Mouse (Mus musculus) urinary bladder, postnatal 4 days (tissue): ENCODE results near the gene Abcb9.

ENCODE experiments used
- DNase-seq, 2 experiments: peaks; one replicate each; pipeline ENCODE4 v3.0.0; 2021 to 2022; ENCODE audit warnings: low spot score in 2 of 2

The Abcb9 gene

DNA sequence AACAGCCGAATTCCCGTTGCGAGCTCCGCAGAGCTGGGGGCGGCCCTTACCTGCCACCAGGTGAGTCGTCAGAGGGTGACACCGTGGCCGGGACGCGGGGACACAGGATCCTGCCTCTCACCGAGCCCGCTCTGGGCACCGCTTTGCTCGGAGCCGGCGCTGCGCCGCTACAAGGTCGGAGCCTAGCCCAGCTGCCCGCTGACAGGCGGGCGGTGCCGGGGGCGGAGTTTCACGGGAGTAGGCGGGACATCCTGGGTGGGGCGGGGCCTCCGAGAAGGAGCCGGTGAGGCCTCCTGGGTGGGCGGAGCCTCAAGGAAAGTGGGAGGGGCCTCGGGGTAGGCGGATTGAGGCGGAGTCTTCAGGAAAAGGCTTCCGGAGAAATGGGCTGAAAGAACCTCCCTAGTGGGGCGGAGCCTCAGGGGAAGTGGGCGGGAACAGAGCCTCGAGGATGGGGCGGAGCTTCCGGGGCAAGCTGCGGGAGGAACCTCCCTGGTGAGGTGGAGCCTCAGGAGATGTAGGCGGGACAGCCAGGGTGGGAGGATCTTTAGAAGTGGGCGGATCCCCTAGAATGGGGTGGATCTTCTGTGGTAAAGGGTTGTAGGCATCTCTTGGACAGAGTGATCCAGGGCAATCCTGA is at the start of gene Abcb9:
Gene Abcb9 (minus strand): TSS at position 203 of the 637 bp plus-strand sequence.
- peak; percentile 96 to 98 for DNase-seq

- DNase-seq, result no peak
Observed at GRCm38 (mm10) chr5:124138066-124138465, 42.5 kb upstream of the Abcb9 start.

GRCm38 (mm10) chr5:124134261-124134660 is 38.7 kb upstream of the Abcb9 start:
- DNase-seq, result no peak

DNA sequence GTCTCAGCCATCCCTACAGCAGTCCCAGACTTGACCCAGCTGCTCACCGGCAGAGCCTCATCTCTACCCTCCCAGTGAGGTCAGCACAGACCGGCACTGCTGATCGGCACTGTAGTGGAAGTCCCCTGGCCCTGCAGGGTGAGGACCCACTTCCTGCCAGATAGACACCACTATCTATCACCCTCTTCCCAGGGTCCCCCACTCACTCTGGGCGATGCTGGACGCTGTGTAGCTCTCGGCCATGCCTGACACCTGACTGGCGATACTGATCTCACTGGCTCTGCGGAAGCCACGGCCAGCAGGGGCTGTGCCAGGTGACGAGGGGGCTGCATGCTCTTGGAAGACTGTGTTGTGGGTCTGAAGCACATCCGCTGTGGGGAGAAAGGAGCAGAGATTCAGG is 29.5 kb upstream of the Abcb9 start:
- no peak for DNase-seq

GRCm38 (mm10) chr5:124122357-124122756 is 26.8 kb upstream of the Abcb9 start:
- no peak for DNase-seq

DNA sequence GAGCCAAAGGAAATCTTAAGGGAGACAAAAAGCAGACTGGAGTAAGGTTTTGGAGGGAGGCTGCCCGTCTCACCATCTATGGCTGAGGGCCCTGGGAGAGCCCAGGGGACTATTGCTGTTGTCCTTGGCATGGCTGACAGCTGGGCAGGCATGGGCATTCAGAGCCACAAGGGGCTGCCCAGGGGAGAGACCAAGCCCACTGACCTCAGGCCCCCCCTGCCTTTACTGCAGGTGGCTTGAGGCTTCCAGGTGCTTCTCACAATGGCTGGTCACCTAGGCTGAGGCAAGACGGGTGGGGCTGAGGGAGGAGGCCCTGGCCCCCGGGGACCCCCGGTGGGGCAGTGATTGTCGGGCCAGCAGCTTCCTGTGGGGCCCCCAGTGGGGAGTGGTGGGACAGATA is 23.6 kb upstream of the Abcb9 start:
- DNase-seq, result no peak

DNA sequence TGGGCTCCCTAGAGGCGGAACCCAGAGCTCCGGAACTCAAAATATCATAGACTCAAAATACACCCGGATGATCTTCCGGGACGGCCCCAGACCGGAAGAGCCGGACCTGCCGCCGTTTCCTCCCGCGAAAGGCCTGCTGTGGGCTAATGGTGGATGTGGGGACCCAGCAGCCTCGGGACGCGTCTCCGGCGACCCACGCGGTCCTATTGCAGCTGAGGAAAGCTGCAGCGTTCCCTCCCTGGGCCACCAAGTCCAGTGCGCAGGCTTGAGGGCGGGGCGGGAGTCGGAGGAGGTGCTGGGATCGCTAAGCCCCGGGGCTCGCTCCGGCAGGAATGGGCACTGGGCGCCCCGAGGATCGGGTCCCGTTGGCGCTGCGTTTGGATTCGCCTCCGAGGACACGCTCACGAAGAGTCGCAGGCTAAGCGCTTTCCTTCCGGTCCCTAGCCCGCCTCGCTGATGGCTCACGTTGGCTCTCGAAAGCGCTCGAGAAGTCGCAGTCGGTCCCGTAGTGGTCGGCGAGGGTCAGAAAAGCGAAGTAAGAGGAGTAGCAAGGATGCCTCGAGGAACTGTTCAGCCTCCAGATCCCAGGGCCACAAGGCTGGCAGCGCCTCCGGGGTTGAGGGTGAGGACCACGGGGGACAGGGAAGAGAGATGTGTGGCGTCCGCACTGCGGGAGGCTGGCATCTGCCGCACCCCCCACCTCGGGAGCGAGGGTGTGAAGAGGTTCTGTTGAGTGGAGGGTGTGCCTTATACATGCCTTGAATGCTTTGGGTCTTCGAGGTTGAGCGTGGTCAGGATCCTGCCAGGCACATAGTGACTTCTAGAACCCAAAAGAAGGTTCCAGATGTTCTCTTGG is 20.6 kb upstream of the Abcb9 start, which contains the start of gene Arl6ip4:
Gene Arl6ip4 (plus strand): TSS at position 100 of the 856 bp plus-strand sequence.
- DNase-seq, result peak in 1 of 2 experiments; percentile 71

- DNase-seq, result no peak
Observed at GRCm38 (mm10) chr5:124115531-124115930, 19.9 kb upstream of the Abcb9 start.

- no peak for DNase-seq
Observed at GRCm38 (mm10) chr5:124114276-124115025, 18.9 kb upstream of the Abcb9 start.

DNA sequence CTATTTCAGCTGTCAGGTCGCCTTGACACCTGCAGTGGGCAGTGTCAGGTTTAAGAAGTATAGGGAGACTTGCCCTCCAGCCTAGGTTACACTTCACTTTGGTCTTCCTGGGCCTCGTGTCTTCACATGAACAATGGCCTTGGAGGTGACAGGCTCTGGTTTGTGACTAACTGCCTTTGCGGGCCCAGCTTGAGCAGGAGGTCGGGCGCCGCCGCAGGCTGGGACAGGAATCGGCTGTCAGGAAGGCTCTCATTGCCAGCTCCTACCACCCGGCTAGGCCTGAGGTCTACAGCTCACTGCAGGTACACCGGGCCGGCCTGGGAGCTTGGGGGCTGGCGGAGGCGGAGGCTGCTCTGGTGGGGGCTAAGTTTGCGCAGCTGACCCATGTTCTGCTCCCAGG is 17.4 kb upstream of the Abcb9 start:
- DNase-seq, result no peak

DNA sequence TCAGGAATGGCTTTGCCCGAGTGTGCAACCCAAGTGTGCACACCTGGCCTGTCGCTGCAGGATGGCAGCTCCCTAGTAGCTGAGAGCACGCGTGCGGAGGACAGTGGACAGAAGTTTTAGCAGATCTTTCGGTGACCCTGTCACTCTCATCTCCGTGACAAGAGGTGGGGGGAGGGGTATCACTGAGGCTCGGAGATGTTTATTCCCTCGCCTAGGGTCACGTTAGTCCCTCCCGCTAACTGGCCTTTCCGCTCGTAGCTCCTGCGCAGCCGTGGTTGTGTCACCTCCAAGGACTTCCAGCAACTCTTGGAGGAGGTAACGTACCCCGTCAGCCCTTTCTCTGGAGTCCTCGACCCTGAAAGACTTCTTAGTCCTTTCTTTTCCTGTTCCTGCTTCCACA is 16.9 kb upstream of the Abcb9 start:
- no peak for DNase-seq

- peak; percentile 91 to 96 for DNase-seq
Observed at GRCm38 (mm10) chr5:124111742-124112497, 16.3 kb upstream of the Abcb9 start, which contains the start of gene Ogfod2. Ogfod2 (plus strand) TSS chr5:124112297.

- no peak for DNase-seq
Observed at GRCm38 (mm10) chr5:124111077-124111741, 15.6 kb upstream of the Abcb9 start.

- DNase-seq, result no peak
Observed at GRCm38 (mm10) chr5:124103552-124103951, 8.0 kb upstream of the Abcb9 start.

DNA sequence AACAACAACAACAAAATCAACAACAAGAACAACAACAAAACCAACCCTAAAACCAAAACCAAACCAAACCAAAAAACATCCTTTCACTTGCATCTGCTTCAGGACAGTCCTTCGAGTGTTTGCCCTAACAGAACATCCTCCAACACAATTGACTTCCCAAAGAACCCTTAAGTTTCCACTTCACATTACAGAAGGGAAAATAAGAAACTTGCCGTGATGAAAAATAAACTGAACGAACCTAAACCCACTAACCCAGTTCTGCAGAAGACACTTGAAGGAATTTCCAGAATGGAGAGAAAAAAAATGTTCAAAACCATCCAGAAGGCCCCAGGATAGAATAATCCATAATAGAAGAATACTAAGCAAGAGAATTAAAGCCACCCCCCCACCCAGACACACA is 7.4 kb upstream of the Abcb9 start:
- DNase-seq, result no peak

DNA sequence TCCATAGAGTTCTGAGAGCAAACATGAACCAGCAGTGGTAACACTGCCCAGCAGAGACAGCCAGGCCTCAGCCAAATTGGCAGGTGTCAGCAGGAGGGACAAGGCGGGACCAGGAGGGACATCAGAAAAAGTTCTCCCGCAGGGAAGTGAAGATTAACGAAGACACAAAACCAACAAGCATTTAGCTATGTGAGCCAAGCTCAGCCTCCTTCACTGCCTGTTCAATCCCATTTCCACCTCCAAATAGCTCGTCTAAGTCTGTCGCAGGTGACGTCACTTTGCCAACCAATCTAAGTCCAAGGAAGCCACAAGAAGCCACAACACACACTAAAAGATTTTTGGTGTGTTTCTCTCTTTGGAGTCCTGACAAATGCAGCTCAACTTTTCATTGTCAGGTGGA is 6.7 kb upstream of the Abcb9 start:
- no peak for DNase-seq

DNA sequence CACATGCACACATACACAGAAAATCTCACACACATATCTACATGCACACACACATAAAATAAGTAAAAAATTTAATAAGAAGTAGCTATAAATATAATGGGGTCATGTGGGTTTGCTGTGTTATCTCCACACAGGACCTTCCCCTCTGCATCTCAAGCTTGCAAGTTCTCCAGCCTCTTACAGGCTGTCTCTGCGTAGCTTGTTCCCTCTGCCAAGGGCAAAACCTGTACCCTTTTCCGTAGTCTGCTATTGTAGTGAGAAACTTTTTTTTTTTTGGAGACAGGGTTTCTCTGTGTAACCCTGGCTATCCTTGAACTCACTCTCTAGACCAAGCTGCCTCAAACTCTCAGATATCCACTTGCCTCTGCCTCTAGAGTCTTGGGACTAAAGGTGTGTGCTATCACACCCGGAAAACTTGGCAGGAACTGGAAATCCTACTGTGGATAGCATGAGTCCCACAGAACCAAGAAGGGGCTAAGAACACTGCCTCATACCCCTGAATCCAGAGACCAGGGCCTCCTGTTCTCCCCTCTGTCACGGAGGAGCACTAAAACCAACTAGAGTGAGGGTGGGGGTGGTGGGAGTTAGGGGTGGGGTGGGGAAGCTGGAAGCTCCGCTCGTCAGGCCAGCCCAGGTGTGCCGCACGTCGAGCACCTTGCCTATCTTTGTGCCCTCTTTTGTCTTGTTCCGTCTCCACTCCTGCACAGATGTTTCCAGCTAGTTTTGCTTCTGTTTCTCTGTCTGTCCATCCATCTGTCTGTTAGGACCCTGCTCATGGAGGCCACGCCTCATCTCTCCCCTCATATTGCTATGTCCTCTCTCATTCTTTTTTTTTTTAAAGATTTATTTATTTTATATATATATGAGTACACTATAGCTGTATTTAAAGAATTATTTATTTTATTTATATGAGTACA is 4.8 kb upstream of the Abcb9 start:
- no peak for DNase-seq

GRCm38 (mm10) chr5:124098923-124099322 is 3.3 kb upstream of the Abcb9 start:
- DNase-seq, result no peak

GRCm38 (mm10) chr5:124095077-124095581 is 469 bp downstream of the Abcb9 start:
- DNase-seq, result no peak
